Mouse (Mus musculus): ENCODE results near the gene Fhl4. TPM values are rescaled to one million over a fixed set of nuclear protein-coding genes. Genes with fewer than 3 reads are reported as not detected.

Gene Fhl4
- 1.3 and 1.5 TPM in 2 replicates for polyA plus RNA-seq (2015; fragmentation: Nextera tagmentation; extraction: Ambion mirVana)

DNA sequence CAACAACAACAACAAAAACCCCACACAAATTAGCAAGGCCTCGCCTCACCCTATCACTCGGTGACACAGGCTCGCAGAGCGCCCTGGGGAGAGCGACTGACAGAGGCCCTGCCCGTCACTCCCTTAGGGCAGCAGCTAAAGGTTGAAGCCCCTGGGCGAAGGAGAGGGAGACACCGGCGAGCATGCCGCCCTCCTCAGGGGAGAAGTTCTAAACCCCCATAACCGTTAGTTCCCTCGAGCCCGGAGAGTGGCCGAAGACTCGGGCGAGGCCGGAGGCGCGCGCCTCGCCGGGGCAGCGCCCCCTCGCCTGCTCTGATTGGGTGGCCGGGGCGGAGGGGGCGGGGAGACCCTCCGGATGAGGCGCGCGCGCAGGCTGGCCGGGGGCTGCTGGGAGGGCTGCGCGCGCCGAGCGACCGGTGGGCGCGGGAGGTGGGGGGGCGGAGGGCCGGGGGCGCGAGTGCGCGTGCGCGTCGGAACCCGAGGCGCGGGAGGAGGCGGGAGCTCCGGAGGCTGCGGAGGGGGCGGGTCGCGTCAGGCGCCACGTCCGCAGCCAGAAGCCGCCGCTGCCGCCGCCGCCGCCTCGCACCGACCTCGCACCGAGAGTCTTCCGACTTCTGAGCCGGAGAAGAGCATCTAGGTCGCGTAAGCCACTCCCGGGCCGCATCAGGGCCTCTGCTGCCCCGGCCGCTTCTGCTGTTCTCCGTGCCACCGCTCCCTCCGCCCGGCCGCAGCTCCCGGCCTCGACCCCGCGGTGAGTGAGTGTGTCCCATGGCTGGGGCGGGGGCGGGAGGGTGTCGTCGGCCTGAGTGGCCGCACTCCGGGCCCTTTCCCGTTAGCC lies at the start of gene Fhl4, which contains the start of gene Tmem263:
Gene Fhl4, minus strand, starts transcription at position 249 of the 838 bp plus-strand sequence.
Gene Tmem263, plus strand, starts transcription at position 381 of the 838 bp plus-strand sequence.
- peak within 1 kb of the TSS; percentile 99 for H3K4me3 ChIP-seq (ENCODE audit: low read length)
- H3K4me1 ChIP-seq (ENCODE audit: control insufficient read depth, insufficient read depth, low read length): peaks cover 13% of the 10 kb centered on the region
- no peaks in the 10 kb centered on the region for H3K36me3 ChIP-seq (ENCODE audit: control insufficient read depth, insufficient read depth)
- H3K4me2 ChIP-seq (ENCODE audit: low read depth, low read length): peak within 1 kb of the TSS; percentile 92
- peak within 1 kb of the TSS; percentile 98 for H3K9ac ChIP-seq (ENCODE audit: low read length)
- under 1% methylated on average over 68 of the region's 96 CpGs for WGBS
- H3K27me3 ChIP-seq (ENCODE audit: control insufficient read depth, insufficient read depth, low read length): no peaks in the 10 kb centered on the region
- peak within 1 kb of the TSS; percentile 94 for H3K27ac ChIP-seq (ENCODE audit: low read length)
- H3K9me3 ChIP-seq (replicated peaks; ENCODE audit: control insufficient read depth, low read length): no peaks in the 10 kb centered on the region
- peak; percentile 96 for ATAC-seq (replicated peaks; ENCODE audit: extremely low read depth, insufficient read depth, low FRiP score)

DNA sequence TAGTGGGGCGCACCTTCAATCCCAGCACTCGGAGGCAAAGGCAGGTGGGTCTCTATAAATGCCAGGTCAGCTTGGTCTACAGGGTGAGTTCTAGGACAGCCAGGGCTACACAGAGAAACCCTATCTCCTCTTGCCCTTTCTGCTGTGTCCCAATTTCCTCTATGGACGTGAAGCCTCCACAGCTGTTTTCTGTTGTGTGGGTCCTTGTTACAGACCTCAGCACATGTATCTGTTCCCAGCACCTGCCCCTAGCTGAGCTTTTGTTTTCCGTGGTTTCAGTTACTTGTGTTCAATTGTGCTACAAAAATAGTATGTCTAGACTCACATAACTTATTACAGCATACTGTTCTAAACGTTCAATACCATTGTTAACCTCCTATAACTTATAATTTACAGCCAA lies 46.9 kb upstream of the Fhl4 start:
- no peak for ATAC-seq (replicated peaks; ENCODE audit: extremely low read depth, insufficient read depth, low FRiP score)
- Histone ChIP-seq H3K4me2 (ENCODE audit: low read depth, low read length) (no peak overlapping the region), H3K36me3 (ENCODE audit: control insufficient read depth, insufficient read depth) (peaks cover 16% of the 10 kb centered on the region), H3K4me3 (ENCODE audit: low read length) (no peak overlapping the region), H3K27me3 (ENCODE audit: control insufficient read depth, insufficient read depth, low read length) (no peaks in the 10 kb centered on the region), H3K4me1 (ENCODE audit: control insufficient read depth, insufficient read depth, low read length) (no peaks in the 10 kb centered on the region), H3K27ac (ENCODE audit: low read length) (no peak overlapping the region), H3K9ac (ENCODE audit: low read length) (no peak overlapping the region), H3K9me3 (replicated peaks; ENCODE audit: control insufficient read depth, low read length) (no peaks in the 10 kb centered on the region)
- WGBS: 85% methylated on average over 5 of the region's 5 CpGs

DNA sequence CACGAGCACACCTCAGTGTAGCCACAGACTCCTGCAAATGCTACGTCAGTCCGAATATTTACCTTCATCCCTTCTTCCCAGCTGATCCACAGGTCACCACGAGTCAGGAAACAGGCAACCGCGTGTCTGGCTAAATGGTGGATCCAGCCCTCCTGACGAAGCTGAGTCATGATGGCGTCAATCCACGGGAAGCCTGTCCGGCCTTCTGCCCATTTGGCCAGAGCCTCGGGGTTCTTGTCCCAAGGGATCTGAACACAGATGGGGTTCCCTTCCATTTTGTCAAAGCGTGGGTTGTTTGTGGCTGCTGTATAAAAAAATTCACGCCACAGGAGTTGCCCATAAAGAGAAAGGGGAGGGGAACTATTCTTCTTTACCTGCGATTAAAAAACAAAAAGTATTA lies 44.0 kb upstream of the Fhl4 start:
- no peak overlapping the region for H3K4me2 ChIP-seq (ENCODE audit: low read depth, low read length)
- H3K9me3 ChIP-seq (replicated peaks; ENCODE audit: control insufficient read depth, low read length): no peaks in the 10 kb centered on the region
- ATAC-seq (replicated peaks; ENCODE audit: extremely low read depth, insufficient read depth, low FRiP score): no peak
- H3K36me3 ChIP-seq (ENCODE audit: control insufficient read depth, insufficient read depth): peaks cover 22% of the 10 kb centered on the region
- 87% methylated on average over 14 of the region's 14 CpGs for WGBS
- no peak overlapping the region for H3K27ac ChIP-seq (ENCODE audit: low read length)
- H3K9ac ChIP-seq (ENCODE audit: low read length): no peak overlapping the region
- no peaks in the 10 kb centered on the region for H3K4me1 ChIP-seq (ENCODE audit: control insufficient read depth, insufficient read depth, low read length)
- no peak overlapping the region for H3K4me3 ChIP-seq (ENCODE audit: low read length)
- H3K27me3 ChIP-seq (ENCODE audit: control insufficient read depth, insufficient read depth, low read length): no peaks in the 10 kb centered on the region

GRCm38 (mm10) chr10:85141465-85141864 lies 39.2 kb upstream of the Fhl4 start:
- no peak overlapping the region for H3K4me2 ChIP-seq (ENCODE audit: low read depth, low read length)
- no peak overlapping the region for H3K4me3 ChIP-seq (ENCODE audit: low read length)
- H3K27me3 ChIP-seq (ENCODE audit: control insufficient read depth, insufficient read depth, low read length): no peaks in the 10 kb centered on the region
- peaks cover 16% of the 10 kb centered on the region for H3K36me3 ChIP-seq (ENCODE audit: control insufficient read depth, insufficient read depth)
- 63% methylated on average over 9 of the region's 9 CpGs for WGBS
- H3K9me3 ChIP-seq (replicated peaks; ENCODE audit: control insufficient read depth, low read length): no peaks in the 10 kb centered on the region
- ATAC-seq (replicated peaks; ENCODE audit: extremely low read depth, insufficient read depth, low FRiP score): no peak
- H3K27ac ChIP-seq (ENCODE audit: low read length): no peak overlapping the region
- H3K4me1 ChIP-seq (ENCODE audit: control insufficient read depth, insufficient read depth, low read length): no peaks in the 10 kb centered on the region
- no peak overlapping the region for H3K9ac ChIP-seq (ENCODE audit: low read length)

- 85% methylated on average over 6 of the region's 6 CpGs for WGBS
- ATAC-seq (replicated peaks; ENCODE audit: extremely low read depth, insufficient read depth, low FRiP score): no peak
Observed at GRCm38 (mm10) chr10:85136573-85136972, 34.3 kb upstream of the Fhl4 start.

DNA sequence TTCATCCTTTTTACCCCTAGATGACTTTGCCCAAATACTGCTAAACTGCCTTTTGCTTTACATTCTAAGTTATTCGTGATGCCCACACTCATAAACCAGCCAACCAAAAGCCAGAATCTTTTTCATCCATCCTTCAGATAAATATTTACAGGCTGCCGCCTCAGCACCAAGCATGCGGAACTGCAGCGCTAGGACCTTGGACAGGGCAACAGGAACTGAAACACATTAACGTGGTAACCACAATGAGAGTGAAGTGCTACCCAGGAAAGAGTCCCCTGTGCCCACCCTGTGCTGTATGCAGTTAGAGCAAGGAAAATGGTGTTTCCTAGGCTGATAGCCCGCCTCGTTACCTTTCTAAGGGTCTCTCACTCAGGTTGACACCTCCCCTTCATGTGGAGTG lies 26.2 kb upstream of the Fhl4 start:
- Histone ChIP-seq H3K36me3 (ENCODE audit: control insufficient read depth, insufficient read depth) (peaks cover 8% of the 10 kb centered on the region; the same call in 1 of the 2 replicates), H3K4me3 (ENCODE audit: low read length) (peak overlapping the region; percentile 65), H3K4me1 (ENCODE audit: control insufficient read depth, insufficient read depth, low read length) (peaks cover 9% of the 10 kb centered on the region), H3K4me2 (ENCODE audit: low read depth, low read length) (peak overlapping the region; percentile 66), H3K9me3 (replicated peaks; ENCODE audit: control insufficient read depth, low read length) (no peaks in the 10 kb centered on the region), H3K27ac (ENCODE audit: low read length) (0 out of 2 replicates have a peak overlapping the region, but pooled peaks have one; percentile 21), H3K9ac (ENCODE audit: low read length) (0 out of 2 replicates have a peak overlapping the region, but pooled peaks have one; percentile 6), H3K27me3 (ENCODE audit: control insufficient read depth, insufficient read depth, low read length) (no peaks in the 10 kb centered on the region)
- ATAC-seq (replicated peaks; ENCODE audit: extremely low read depth, insufficient read depth, low FRiP score): peak; percentile 37; the same call in 1 of the 2 replicates
- WGBS: 16% methylated on average over 7 of the region's 7 CpGs

More at GRCm38 (mm10) chr10:85136573-85136972, 34.3 kb upstream of the Fhl4 start:
- no peak overlapping the region for H3K4me2 ChIP-seq (ENCODE audit: low read depth, low read length)
- no peak overlapping the region for H3K27ac ChIP-seq (ENCODE audit: low read length)
- no peaks in the 10 kb centered on the region for H3K27me3 ChIP-seq (ENCODE audit: control insufficient read depth, insufficient read depth, low read length)
- no peaks in the 10 kb centered on the region for H3K9me3 ChIP-seq (replicated peaks; ENCODE audit: control insufficient read depth, low read length)
- H3K9ac ChIP-seq (ENCODE audit: low read length): no peak overlapping the region
- H3K4me3 ChIP-seq (ENCODE audit: low read length): no peak overlapping the region
- no peaks in the 10 kb centered on the region for H3K4me1 ChIP-seq (ENCODE audit: control insufficient read depth, insufficient read depth, low read length)
- H3K36me3 ChIP-seq (ENCODE audit: control insufficient read depth, insufficient read depth): peaks cover 9% of the 10 kb centered on the region

- Histone ChIP-seq H3K27me3 (ENCODE audit: control insufficient read depth, insufficient read depth, low read length) (no peaks in the 10 kb centered on the region), H3K4me3 (ENCODE audit: low read length) (peak within 1 kb of the TSS; percentile 65), H3K36me3 (ENCODE audit: control insufficient read depth, insufficient read depth) (peaks cover 5% of the 10 kb centered on the region; the same call in 1 of the 2 replicates), H3K4me2 (ENCODE audit: low read depth, low read length) (peak within 1 kb of the TSS; percentile 66), H3K9ac (ENCODE audit: low read length) (peak within 1 kb of the TSS; percentile 71), H3K9me3 (replicated peaks; ENCODE audit: control insufficient read depth, low read length) (no peaks in the 10 kb centered on the region), H3K27ac (ENCODE audit: low read length) (0 out of 2 replicates have a peak within 1 kb of the TSS, but pooled peaks have one; percentile 21), H3K4me1 (ENCODE audit: control insufficient read depth, insufficient read depth, low read length) (peaks cover 9% of the 10 kb centered on the region)
- peak; percentile 100 for ATAC-seq (replicated peaks; ENCODE audit: extremely low read depth, insufficient read depth, low FRiP score)
- WGBS: 7% methylated on average over 20 of the region's 20 CpGs
Observed at GRCm38 (mm10) chr10:85127395-85128287, 25.3 kb upstream of the Fhl4 start, which contains the start of gene Mterf2. Gene Mterf2, minus strand, starts transcription at chr10:85128027.

DNA sequence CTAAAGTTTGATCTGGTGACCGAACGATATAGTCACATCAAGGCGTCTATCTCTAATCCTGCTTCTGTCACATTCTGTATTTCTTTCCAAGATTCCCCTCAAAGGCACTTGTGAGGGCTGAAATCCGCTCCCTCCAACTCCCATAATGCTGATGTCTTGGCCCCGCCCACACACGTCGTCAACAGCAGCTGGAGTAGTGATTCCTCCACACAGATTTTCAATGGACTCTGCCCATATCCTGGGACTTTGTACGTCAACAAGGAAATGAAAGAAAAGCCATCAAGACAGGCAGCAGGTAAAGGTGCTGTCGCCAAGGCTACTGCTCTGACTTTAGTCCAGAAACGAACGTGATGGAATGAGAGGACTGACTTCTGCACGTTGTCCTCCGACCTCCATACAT lies 22.9 kb upstream of the Fhl4 start:
- Histone ChIP-seq H3K36me3 (ENCODE audit: control insufficient read depth, insufficient read depth) (peaks cover 6% of the 10 kb centered on the region; the same call in 1 of the 2 replicates), H3K4me2 (ENCODE audit: low read depth, low read length) (no peak overlapping the region), H3K4me3 (ENCODE audit: low read length) (no peak overlapping the region), H3K27ac (ENCODE audit: low read length) (no peak overlapping the region), H3K4me1 (ENCODE audit: control insufficient read depth, insufficient read depth, low read length) (peaks cover 9% of the 10 kb centered on the region), H3K27me3 (ENCODE audit: control insufficient read depth, insufficient read depth, low read length) (no peaks in the 10 kb centered on the region), H3K9me3 (replicated peaks; ENCODE audit: control insufficient read depth, low read length) (no peaks in the 10 kb centered on the region), H3K9ac (ENCODE audit: low read length) (no peak overlapping the region)
- ATAC-seq (replicated peaks; ENCODE audit: extremely low read depth, insufficient read depth, low FRiP score): no peak
- 77% methylated on average over 13 of the region's 13 CpGs for WGBS
